Mouse (Mus musculus): ENCODE measurements around the gene Svopl. TPM values are rescaled to one million over a fixed set of nuclear protein-coding genes. Genes with fewer than 3 reads are reported as not detected.

Gene Svopl
- polyA plus RNA-seq (2015; fragmentation: Nextera tagmentation; extraction: Ambion mirVana), result 3.4 and 4.5 TPM in 2 replicates

DNA sequence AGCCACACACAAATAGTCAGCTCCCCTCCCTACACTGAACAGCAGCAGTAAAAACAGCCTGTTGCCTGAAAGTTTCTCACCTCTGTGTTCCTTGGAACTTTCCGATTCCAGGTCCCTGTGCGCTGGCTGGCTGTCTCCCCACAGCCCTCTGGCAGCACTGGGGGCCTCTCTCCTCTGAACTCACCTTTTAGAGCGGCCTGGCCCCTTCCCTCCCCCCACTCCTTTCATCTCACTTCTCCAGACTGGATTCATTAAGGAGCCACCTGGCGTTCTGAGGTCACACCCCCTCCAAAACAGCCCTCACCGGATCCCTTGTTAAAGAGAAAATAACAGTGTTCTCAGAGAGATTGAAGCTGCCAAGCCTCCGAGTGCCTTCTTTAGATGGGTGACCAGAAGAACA lies at the start of gene Svopl:
TSS of gene Svopl (minus strand) at position 159 of the 400 bp plus-strand sequence.

Other genes with a start within 250 kb of the Svopl start
- gene Trim24, start 176.2 kb downstream of the Svopl start, polyA plus RNA-seq (2015; fragmentation: Nextera tagmentation; extraction: Ambion mirVana), result 4.9 and 5.7 TPM in 2 replicates
- not detected in 2 replicates for gene Tmem213, start 62.3 kb upstream of the Svopl start, polyA plus RNA-seq (2015; fragmentation: Nextera tagmentation; extraction: Ambion mirVana)
- gene Atp6v0a4, start 77.6 kb upstream of the Svopl start, polyA plus RNA-seq (2015; fragmentation: Nextera tagmentation; extraction: Ambion mirVana), result 0.09 and 0.24 TPM in 2 replicates
- gene D630045J12Rik, start 207.0 kb upstream of the Svopl start, polyA plus RNA-seq (2015; fragmentation: Nextera tagmentation; extraction: Ambion mirVana), result 0.68 and 0.73 TPM in 2 replicates

All from skeletal muscle tissue, postnatal 0 days (tissue).